Mouse (Mus musculus) limb, embryonic 11.5 days (tissue): ENCODE results near the gene Agpat3. TPM values are rescaled to one million over a fixed set of nuclear protein-coding genes. Genes with fewer than 3 reads are reported as not detected.

Experiments
- ATAC-seq: fragments of 200-750 bp; cut with Nextera tagmentation; 2 replicates; pipeline ENCODE4 v1.8.0; 2017; ENCODE audit warnings: low read depth; ENCODE audit not compliant: insufficient number of reproducible peaks, low FRiP score, low TSS enrichment
- DNase-seq: peaks from one replicate; pipeline ENCODE4 v3.0.0-alpha.2; 2015; ENCODE audit warnings: low spot score
- H3K27ac ChIP-seq: fragments of 300-500 bp; sonication (generic); replicated peaks from 2 replicates; pipeline ENCODE4 v1.5.1; 2014; ENCODE audit warnings: low read depth, mild to moderate bottlenecking, low read length
- H3K27me3 ChIP-seq: fragments of 300-500 bp; sonication (generic); 2 replicates; pipeline ENCODE4 v1.6.1; 2014; ENCODE audit warnings: mild to moderate bottlenecking, low read length, mixed read lengths; ENCODE audit not compliant: control insufficient read depth, insufficient read depth
- H3K36me3 ChIP-seq: fragments of 300-500 bp; sonication (generic); 2 replicates; pipeline ENCODE4 v1.6.1; 2014; ENCODE audit warnings: mild to moderate bottlenecking, low read length, moderate library complexity, mixed read lengths; ENCODE audit not compliant: control insufficient read depth, insufficient read depth
- H3K4me1 ChIP-seq: fragments of 300-500 bp; sonication (generic); 2 replicates; pipeline ENCODE4 v1.6.1; 2014; ENCODE audit warnings: low read length, mixed read lengths; ENCODE audit not compliant: control insufficient read depth, insufficient read depth
- H3K4me2 ChIP-seq: fragments of 300-500 bp; sonication (generic); 2 replicates; pipeline ENCODE4 v1.6.1; 2014; ENCODE audit warnings: low read depth, mild to moderate bottlenecking, moderate library complexity; ENCODE audit not compliant: severe bottlenecking
- H3K4me3 ChIP-seq: fragments of 300-500 bp; sonication (generic); 2 replicates; pipeline ENCODE4 v1.5.1; 2014; ENCODE audit warnings: low read depth, low read length
- H3K9ac ChIP-seq: fragments of 300-500 bp; sonication (generic); 2 replicates; pipeline ENCODE4 v1.6.1; 2014; ENCODE audit warnings: mild to moderate bottlenecking, low read length
- H3K9me3 ChIP-seq: fragments of 300-500 bp; sonication (generic); 2 replicates; pipeline ENCODE4 v1.6.1; 2016; ENCODE audit warnings: low read length; ENCODE audit not compliant: control insufficient read depth
- WGBS: fragments of 180-500 bp; shearing (Covaris S2); extraction: QIAGEN DNeasy Blood & Tissue Kit; methylation state at CpG from one replicate; pipeline ENCODE4 v1.1.7; 2014; 5-methylcytosine and 5-hydroxymethylcytosine counted together
- polyA plus RNA-seq: library from polyadenylated mRNA; unstranded; fragments of >200 nt; fragmentation: Nextera tagmentation; extraction: Ambion mirVana; gene quantifications from 2 replicates; pipeline ENCODE4 v1.2.1, GENCODE M21; 2014

Agpat3 gene
- polyA plus RNA-seq, 1 experiment from 2014 or later: 38.0 TPM

- Histone ChIP-seq H3K9me3 (no peaks in the 10 kb centered on the region), H3K27ac (no peak overlapping the region), H3K4me1 (0 out of 2 replicates have a peak, but pooled peaks cover 3% of the 10 kb centered on the region), H3K4me2 (no peak overlapping the region), H3K27me3 (peaks cover 16% of the 10 kb centered on the region), H3K36me3 (no peaks in the 10 kb centered on the region), H3K9ac (no peak overlapping the region), H3K4me3 (no peak overlapping the region)
- ATAC-seq (no peak), DNase-seq (no peak)
- 62% methylated on average over 20 of the region's 20 CpGs for WGBS
Observed at GRCm38 (mm10) chr10:78388216-78388980, 36.1 kb upstream of the Agpat3 start.

DNA sequence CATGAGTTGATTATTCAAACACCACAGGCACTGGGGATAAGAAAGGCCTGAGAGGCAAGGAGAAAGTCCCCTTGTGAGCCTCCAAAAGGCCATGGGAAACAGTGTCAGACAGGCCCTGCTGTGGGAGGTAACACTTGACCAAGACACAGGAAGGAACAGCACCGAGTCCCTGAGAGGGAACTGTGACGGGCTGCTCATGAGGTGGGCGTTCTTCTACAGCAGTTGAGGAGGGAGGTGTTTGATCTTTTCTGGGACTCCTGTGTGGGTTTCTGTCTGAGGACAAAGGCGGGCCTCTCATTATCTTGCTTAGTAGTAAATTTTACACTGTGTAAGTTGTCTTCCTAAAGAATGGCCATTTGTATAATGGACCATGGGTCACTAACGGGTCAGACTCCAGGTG lies 33.2 kb upstream of the Agpat3 start:
- 78% methylated on average over 5 of the region's 5 CpGs for WGBS
- no peaks in the 10 kb centered on the region for H3K36me3 ChIP-seq
- DNase-seq: no peak

DNA sequence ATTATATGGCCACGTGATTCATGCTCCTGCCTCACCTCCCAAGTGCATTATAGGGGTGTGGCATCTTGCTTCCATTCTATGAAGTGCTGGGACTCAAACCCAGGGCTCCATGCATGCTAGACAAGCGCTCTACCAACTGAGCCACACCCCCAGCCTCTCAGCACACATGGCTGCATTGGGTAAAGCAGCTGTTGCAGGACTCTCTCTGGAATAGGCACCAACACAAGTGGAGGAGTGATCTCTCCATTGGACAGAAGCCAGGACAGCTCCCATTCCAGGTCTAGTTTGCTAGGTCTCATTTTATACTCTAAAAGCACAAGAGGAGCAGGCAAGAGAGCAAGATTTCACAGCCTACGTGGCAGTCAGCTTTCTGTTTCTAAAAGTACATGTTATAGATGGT lies 31.3 kb upstream of the Agpat3 start:
- Histone ChIP-seq H3K9me3 (no peaks in the 10 kb centered on the region), H3K36me3 (no peaks in the 10 kb centered on the region), H3K27ac (no peak overlapping the region), H3K4me3 (no peak overlapping the region), H3K27me3 (no peaks in the 10 kb centered on the region), H3K9ac (no peak overlapping the region), H3K4me1 (no peaks in the 10 kb centered on the region), H3K4me2 (no peak overlapping the region)
- 81% methylated on average over 3 of the region's 3 CpGs for WGBS
- ATAC-seq (no peak), DNase-seq (no peak)

More for the DNA sequence above, 33.2 kb upstream of the Agpat3 start:
- Histone ChIP-seq H3K4me3 (no peak overlapping the region), H3K4me2 (no peak overlapping the region), H3K4me1 (0 out of 2 replicates have a peak, but pooled peaks cover under 1% of the 10 kb centered on the region), H3K27me3 (peaks cover under 1% of the 10 kb centered on the region; the same call in 1 of the 2 replicates), H3K9ac (no peak overlapping the region), H3K9me3 (no peaks in the 10 kb centered on the region), H3K27ac (no peak overlapping the region)
- no peak for ATAC-seq

GRCm38 (mm10) chr10:78378516-78378915 lies 26.2 kb upstream of the Agpat3 start:
- Histone ChIP-seq H3K4me1 (no peaks in the 10 kb centered on the region), H3K9ac (no peak overlapping the region), H3K27me3 (no peaks in the 10 kb centered on the region), H3K9me3 (no peaks in the 10 kb centered on the region), H3K27ac (no peak overlapping the region), H3K4me2 (no peak overlapping the region), H3K4me3 (no peak overlapping the region), H3K36me3 (no peaks in the 10 kb centered on the region)
- no peak for DNase-seq
- 97% methylated on average over 6 of the region's 7 CpGs for WGBS
- ATAC-seq: no peak

DNA sequence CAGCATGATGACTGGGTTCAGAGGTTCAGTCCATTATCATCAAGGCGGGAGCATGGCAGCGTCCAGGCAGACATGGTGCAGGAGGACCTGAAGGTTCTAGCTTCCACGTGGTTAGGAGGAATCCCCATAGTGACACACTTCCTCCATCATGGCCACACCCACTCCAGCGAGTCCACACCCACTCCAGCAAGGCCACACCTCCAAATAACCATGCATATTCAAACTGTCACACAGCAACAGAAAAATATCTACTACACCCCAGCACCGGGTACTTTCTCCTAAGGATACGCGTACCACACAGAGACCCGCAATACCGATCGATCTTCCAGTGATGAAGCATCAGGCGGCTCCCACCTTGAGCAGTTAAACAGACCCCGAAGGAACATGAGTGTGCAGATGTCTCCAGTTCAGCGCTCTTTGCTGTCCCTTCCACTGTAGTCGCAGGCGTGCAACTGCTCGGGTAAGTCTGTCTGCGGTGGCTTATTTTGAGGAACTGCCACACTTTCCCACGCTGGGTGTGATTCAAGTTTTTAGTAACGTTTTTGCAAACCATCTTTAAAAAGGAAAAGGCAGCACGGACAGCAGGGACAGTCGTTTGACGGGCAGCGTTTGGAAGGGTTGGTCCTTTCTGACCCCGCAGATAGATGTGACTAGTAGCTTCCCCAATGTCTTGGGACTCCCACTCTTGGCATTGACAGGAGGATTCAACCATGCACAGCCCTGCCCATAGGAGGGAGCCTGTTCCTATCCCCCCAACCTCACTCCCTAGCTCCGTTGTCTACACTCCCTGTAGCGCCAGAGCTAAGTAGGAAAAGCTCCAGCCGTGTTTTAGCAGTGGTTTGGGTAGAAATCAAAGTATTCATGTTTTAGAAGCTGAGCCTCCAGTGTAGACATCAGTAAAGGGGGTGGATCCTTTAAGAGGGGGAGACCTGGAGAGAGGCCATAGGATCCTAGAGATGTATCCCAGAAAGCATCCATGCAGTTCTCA lies 20.7 kb upstream of the Agpat3 start:
- WGBS: 62% methylated on average over 27 of the region's 27 CpGs
- Histone ChIP-seq H3K27ac (no peak overlapping the region), H3K4me2 (no peak overlapping the region), H3K9me3 (no peaks in the 10 kb centered on the region), H3K36me3 (no peaks in the 10 kb centered on the region), H3K27me3 (no peaks in the 10 kb centered on the region), H3K4me1 (no peaks in the 10 kb centered on the region), H3K4me3 (no peak overlapping the region), H3K9ac (no peak overlapping the region)
- DNase-seq: no peak
- no peak for ATAC-seq

DNA sequence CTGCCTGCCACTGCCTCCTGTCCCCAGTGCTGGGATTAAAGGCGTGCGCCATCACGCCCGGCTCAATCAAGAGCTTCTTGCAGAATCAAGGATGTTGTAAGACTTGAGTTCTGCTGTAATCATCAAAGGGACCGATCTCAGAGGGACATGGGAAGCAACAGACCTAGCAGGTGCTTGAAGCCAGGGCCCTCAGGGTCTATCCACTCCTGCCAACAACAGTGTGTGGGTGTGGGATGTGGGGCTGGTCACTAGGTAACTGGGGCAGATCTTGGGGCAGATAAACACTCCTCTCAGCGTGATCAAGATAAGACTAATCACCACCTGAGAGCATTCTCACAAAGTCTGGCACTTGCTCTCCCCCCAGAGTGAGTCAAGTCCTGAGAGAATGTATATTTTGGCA lies 19.5 kb upstream of the Agpat3 start:
- H3K27me3 ChIP-seq: no peaks in the 10 kb centered on the region
- no peak overlapping the region for H3K4me2 ChIP-seq
- H3K4me3 ChIP-seq: no peak overlapping the region
- no peaks in the 10 kb centered on the region for H3K4me1 ChIP-seq
- DNase-seq (no peak), ATAC-seq (no peak)
- H3K9me3 ChIP-seq: no peaks in the 10 kb centered on the region
- 86% methylated on average over 6 of the region's 6 CpGs for WGBS
- no peak overlapping the region for H3K9ac ChIP-seq
- no peak overlapping the region for H3K27ac ChIP-seq
- no peaks in the 10 kb centered on the region for H3K36me3 ChIP-seq

- Histone ChIP-seq H3K36me3 (no peaks in the 10 kb centered on the region), H3K4me3 (no peak overlapping the region), H3K27me3 (no peaks in the 10 kb centered on the region), H3K9me3 (no peaks in the 10 kb centered on the region), H3K9ac (no peak overlapping the region), H3K4me1 (no peaks in the 10 kb centered on the region), H3K4me2 (no peak overlapping the region), H3K27ac (no peak overlapping the region)
- WGBS: 64% methylated on average over 4 of the region's 4 CpGs
- DNase-seq: no peak
- ATAC-seq: no peak
Observed at GRCm38 (mm10) chr10:78367586-78367985, 15.3 kb upstream of the Agpat3 start.

GRCm38 (mm10) chr10:78366851-78367312 lies 14.6 kb upstream of the Agpat3 start:
- H3K4me1 ChIP-seq: no peaks in the 10 kb centered on the region
- DNase-seq (no peak), ATAC-seq (no peak)
- 61% methylated on average over 9 of the region's 9 CpGs for WGBS
- no peak overlapping the region for H3K9ac ChIP-seq
- no peaks in the 10 kb centered on the region for H3K36me3 ChIP-seq
- H3K4me2 ChIP-seq: no peak overlapping the region
- H3K27ac ChIP-seq: no peak overlapping the region
- no peaks in the 10 kb centered on the region for H3K27me3 ChIP-seq
- no peaks in the 10 kb centered on the region for H3K9me3 ChIP-seq
- no peak overlapping the region for H3K4me3 ChIP-seq
